Mouse (Mus musculus) forebrain, embryonic 11.5 days (tissue): Measurements from ENCODE around the gene Qrich1. TPM values are rescaled to one million over a fixed set of nuclear protein-coding genes. Genes with fewer than 3 reads are reported as not detected.

Source experiments
- ATAC-seq: fragments of 200-750 bp; cut with Nextera tagmentation; replicated peaks from 2 replicates; pipeline ENCODE4 v1.8.0; 2017; ENCODE audit warnings: moderate TSS enrichment; ENCODE audit not compliant: low FRiP score
- DNase-seq: peaks from one replicate; pipeline ENCODE4 v3.0.0-alpha.2; 2017; ENCODE audit warnings: low spot score
- H3K27ac ChIP-seq: fragments of 300-500 bp; sonication (generic); 2 replicates; pipeline ENCODE4 v1.5.1; 2014; ENCODE audit warnings: low read depth, low read length
- H3K27me3 ChIP-seq: fragments of 300-500 bp; sonication (generic); 2 replicates; pipeline ENCODE4 v1.6.1; 2014; ENCODE audit warnings: mild to moderate bottlenecking, low read length, mixed read lengths; ENCODE audit not compliant: control insufficient read depth, insufficient read depth
- H3K36me3 ChIP-seq: fragments of 300-500 bp; sonication (generic); 2 replicates; pipeline ENCODE4 v1.6.1; 2014; ENCODE audit warnings: mild to moderate bottlenecking, low read length, moderate library complexity, mixed read lengths; ENCODE audit not compliant: control insufficient read depth, insufficient read depth
- H3K4me1 ChIP-seq: fragments of 300-500 bp; sonication (generic); replicated peaks from 2 replicates; pipeline ENCODE4 v1.6.1; 2014; ENCODE audit warnings: low read length, mixed read lengths; ENCODE audit not compliant: control insufficient read depth, insufficient read depth
- H3K4me2 ChIP-seq: fragments of 300-500 bp; sonication (generic); 2 replicates; pipeline ENCODE4 v1.6.1; 2014; ENCODE audit warnings: low read depth, mild to moderate bottlenecking, low read length, moderate library complexity, mixed read lengths; ENCODE audit not compliant: severe bottlenecking
- H3K4me3 ChIP-seq: fragments of 300-500 bp; sonication (generic); 2 replicates; pipeline ENCODE4 v1.5.1; 2014; ENCODE audit warnings: low read depth, low read length
- H3K9ac ChIP-seq: fragments of 300-500 bp; sonication (generic); 2 replicates; pipeline ENCODE4 v1.6.1; 2014; ENCODE audit warnings: low read length
- H3K9me3 ChIP-seq: fragments of 300-500 bp; sonication (generic); 2 replicates; pipeline ENCODE4 v1.6.1; 2016; ENCODE audit warnings: low read length, mixed read lengths; ENCODE audit not compliant: control insufficient read depth
- WGBS: fragments of 180-500 bp; shearing (Covaris S2); extraction: QIAGEN DNeasy Blood & Tissue Kit; methylation state at CpG from one replicate; pipeline ENCODE4 v1.1.7; 2014; 5-methylcytosine and 5-hydroxymethylcytosine counted together
- polyA plus RNA-seq: library from polyadenylated mRNA; unstranded; fragments of >200 nt; fragmentation: Nextera tagmentation; extraction: Ambion mirVana; gene quantifications from 2 replicates; pipeline ENCODE4 v1.2.1, GENCODE M21; 2014

Gene Qrich1
- polyA plus RNA-seq, 1 experiment from 2014 or later = 174 TPM

GRCm38 (mm10) chr9:108481520-108482210 is 34.9 kb upstream of the Qrich1 start:
- Histone ChIP-seq H3K9me3 (no peaks in the 10 kb centered on the region), H3K27ac (no peak overlapping the region), H3K27me3 (no peaks in the 10 kb centered on the region), H3K4me2 (no peak overlapping the region), H3K4me1 (peaks cover 13% of the 10 kb centered on the region; the same call in 1 of the 2 replicates), H3K36me3 (peaks cover 4% of the 10 kb centered on the region), H3K4me3 (no peak overlapping the region), H3K9ac (no peak overlapping the region)
- ATAC-seq (no peak), DNase-seq (no peak)
- 91% methylated on average over 19 of the region's 19 CpGs for WGBS

- Histone ChIP-seq H3K4me3 (no peak overlapping the region), H3K27ac (no peak overlapping the region), H3K27me3 (no peaks in the 10 kb centered on the region), H3K4me2 (no peak overlapping the region), H3K9ac (no peak overlapping the region), H3K36me3 (peaks cover 4% of the 10 kb centered on the region), H3K9me3 (no peaks in the 10 kb centered on the region), H3K4me1 (peaks cover 13% of the 10 kb centered on the region; the same call in 1 of the 2 replicates)
- WGBS = 94% methylated on average over 18 of the region's 18 CpGs
- DNase-seq (no peak), ATAC-seq (no peak)
Observed at GRCm38 (mm10) chr9:108483051-108483790, 33.4 kb upstream of the Qrich1 start.

- no peak overlapping the region for H3K9ac ChIP-seq
- H3K27ac ChIP-seq = no peak overlapping the region
- peaks cover 4% of the 10 kb centered on the region for H3K36me3 ChIP-seq
- DNase-seq (no peak), ATAC-seq (no peak)
- H3K4me2 ChIP-seq = no peak overlapping the region
- peaks cover 8% of the 10 kb centered on the region; the same call in 1 of the 2 replicates for H3K4me1 ChIP-seq
- 95% methylated on average over 15 of the region's 15 CpGs for WGBS
- H3K9me3 ChIP-seq = no peaks in the 10 kb centered on the region
- no peaks in the 10 kb centered on the region for H3K27me3 ChIP-seq
- H3K4me3 ChIP-seq = no peak overlapping the region
Observed at GRCm38 (mm10) chr9:108484021-108484420, 32.6 kb upstream of the Qrich1 start.

- WGBS = 92% methylated on average over 19 of the region's 19 CpGs
- Histone ChIP-seq H3K27me3 (no peaks in the 10 kb centered on the region), H3K27ac (no peak overlapping the region), H3K9ac (no peak overlapping the region), H3K36me3 (peaks cover 4% of the 10 kb centered on the region), H3K4me3 (no peak overlapping the region), H3K4me2 (no peak overlapping the region), H3K9me3 (no peaks in the 10 kb centered on the region), H3K4me1 (peaks cover 7% of the 10 kb centered on the region)
- DNase-seq (no peak), ATAC-seq (no peak)
Observed at GRCm38 (mm10) chr9:108485301-108485875, 31.2 kb upstream of the Qrich1 start.

GRCm38 (mm10) chr9:108486973-108487530 is 29.6 kb upstream of the Qrich1 start:
- 95% methylated on average over 8 of the region's 8 CpGs for WGBS

GRCm38 (mm10) chr9:108488403-108488802 is 28.2 kb upstream of the Qrich1 start:
- DNase-seq (no peak), ATAC-seq (no peak)
- Histone ChIP-seq H3K9me3 (no peaks in the 10 kb centered on the region), H3K27me3 (no peaks in the 10 kb centered on the region), H3K4me1 (peaks cover 14% of the 10 kb centered on the region), H3K9ac (no peak overlapping the region), H3K4me3 (no peak overlapping the region), H3K36me3 (peaks cover 11% of the 10 kb centered on the region), H3K4me2 (no peak overlapping the region), H3K27ac (no peak overlapping the region)
- 96% methylated on average over 17 of the region's 17 CpGs for WGBS

More at GRCm38 (mm10) chr9:108486973-108487530, 29.6 kb upstream of the Qrich1 start:
- no peak overlapping the region for H3K27ac ChIP-seq
- H3K4me3 ChIP-seq = no peak overlapping the region
- no peak overlapping the region for H3K4me2 ChIP-seq
- peaks cover 12% of the 10 kb centered on the region for H3K4me1 ChIP-seq
- ATAC-seq (no peak), DNase-seq (no peak)
- H3K9me3 ChIP-seq = no peaks in the 10 kb centered on the region
- H3K27me3 ChIP-seq = no peaks in the 10 kb centered on the region
- H3K9ac ChIP-seq = no peak overlapping the region
- peaks cover 4% of the 10 kb centered on the region for H3K36me3 ChIP-seq

GRCm38 (mm10) chr9:108489215-108489614 is 27.4 kb upstream of the Qrich1 start:
- Histone ChIP-seq H3K9me3 (no peaks in the 10 kb centered on the region), H3K4me2 (no peak overlapping the region), H3K36me3 (peaks cover 15% of the 10 kb centered on the region), H3K27ac (no peak overlapping the region), H3K4me1 (peaks cover 14% of the 10 kb centered on the region), H3K27me3 (no peaks in the 10 kb centered on the region), H3K4me3 (no peak overlapping the region), H3K9ac (no peak overlapping the region; the same call in 1 of the 2 replicates)
- ATAC-seq (no peak), DNase-seq (no peak)
- 96% methylated on average over 20 of the region's 20 CpGs for WGBS

GRCm38 (mm10) chr9:108489702-108490558 is 26.7 kb upstream of the Qrich1 start:
- peak; percentile 28 for ATAC-seq
- no peak for DNase-seq
- H3K4me3 ChIP-seq = peak overlapping the region; percentile 96
- peak overlapping the region; percentile 91 for H3K27ac ChIP-seq
- peak overlapping the region; percentile 85 for H3K4me2 ChIP-seq
- 71% methylated on average over 26 of the region's 26 CpGs for WGBS
- H3K27me3 ChIP-seq = no peaks in the 10 kb centered on the region
- peaks cover 17% of the 10 kb centered on the region for H3K36me3 ChIP-seq
- H3K4me1 ChIP-seq = peaks cover 14% of the 10 kb centered on the region
- H3K9me3 ChIP-seq = no peaks in the 10 kb centered on the region
- peak overlapping the region; percentile 91 for H3K9ac ChIP-seq
